Mouse (Mus musculus) frontal cortex, postnatal 36 days (tissue): ENCODE results near the gene Rflnb.

Source experiments
- DNase-seq, 2 experiments: peaks; one replicate each; pipeline ENCODE4 v3.0.0; 2022; ENCODE audit warnings: low spot score in 2 of 2

Rflnb gene

GRCm38 (mm10) chr11:75990965-75991835 is 36.4 kb downstream of the Rflnb start:
- no peak for DNase-seq

- DNase-seq = no peak
These were observed 41.6 kb downstream of the Rflnb start for GRCm38 (mm10) chr11:75985948-75986347.

- no peak for DNase-seq
These were observed 43.0 kb downstream of the Rflnb start for GRCm38 (mm10) chr11:75984581-75984980.

- DNase-seq = no peak
These were observed 44.4 kb downstream of the Rflnb start for GRCm38 (mm10) chr11:75983194-75983593.

- DNase-seq = no peak
These were observed 47.2 kb downstream of the Rflnb start for GRCm38 (mm10) chr11:75980413-75980812.

- DNase-seq = no peak
These were observed 49.5 kb downstream of the Rflnb start for GRCm38 (mm10) chr11:75978051-75978450.

- no peak for DNase-seq
These were observed 50.8 kb downstream of the Rflnb start for GRCm38 (mm10) chr11:75976748-75977147.

GRCm38 (mm10) chr11:75973988-75974387 is 53.6 kb downstream of the Rflnb start:
- no peak for DNase-seq

- no peak for DNase-seq
These were observed 54.5 kb downstream of the Rflnb start for GRCm38 (mm10) chr11:75972916-75973567.

- no peak for DNase-seq
These were observed 55.4 kb downstream of the Rflnb start for GRCm38 (mm10) chr11:75972188-75972587.

- DNase-seq = no peak
These were observed 57.0 kb downstream of the Rflnb start for GRCm38 (mm10) chr11:75970629-75971028.
